Mouse (Mus musculus) myocyte (in vitro differentiated cells): ENCODE data around the gene Mettl7b. TPM values are rescaled to one million over a fixed set of nuclear protein-coding genes. Genes with fewer than 3 reads are reported as not detected.

Experiments used
- H3K27me3 ChIP-seq: one replicate; pipeline ENCODE4 v1.6.1; 2011; ENCODE audit not compliant: control insufficient read depth, insufficient read depth, insufficient read length
- H3K36me3 ChIP-seq: one replicate; pipeline ENCODE4 v1.6.1; 2011; ENCODE audit not compliant: control insufficient read depth, insufficient read depth
- H3K4me2 ChIP-seq: one replicate; pipeline ENCODE4 v1.6.1; 2011; ENCODE audit warnings: low read depth, control low read depth
- H3K4me3 ChIP-seq: one replicate; pipeline ENCODE4 v1.5.1; 2011; ENCODE audit warnings: mild to moderate bottlenecking, control low read depth, moderate library complexity
- H3K79me2 ChIP-seq: one replicate; pipeline ENCODE4 v1.6.1; 2011; ENCODE audit not compliant: control insufficient read depth, insufficient read depth
- H3ac ChIP-seq: one replicate; pipeline ENCODE4 v1.6.1; 2011; ENCODE audit not compliant: control insufficient read depth, insufficient read length
- CEBPB ChIP-seq: IDR thresholded peaks from 2 replicates; pipeline ENCODE4 v1.6.1; 2011; ENCODE audit warnings: mild to moderate bottlenecking, moderate library complexity; ENCODE audit not compliant: poor library complexity, insufficient read depth, severe bottlenecking
- E2F4 ChIP-seq: IDR thresholded peaks from one replicate; pipeline ENCODE4 v1.6.1; 2011; ENCODE audit warnings: mild to moderate bottlenecking, control low read depth, moderate library complexity; ENCODE audit not compliant: insufficient read depth
- MAX ChIP-seq: IDR thresholded peaks from one replicate; pipeline ENCODE4 v1.6.1; 2011; ENCODE audit warnings: low read depth, mild to moderate bottlenecking, control low read depth
- MYOD1 ChIP-seq, 3 experiments: IDR thresholded peaks; one replicate each; pipeline ENCODE4 v1.6.1; 2011; ENCODE audit warnings: control low read depth in 2 of 3, low read depth in 2 of 3, mild to moderate bottlenecking in 2 of 3, moderate library complexity in 1 of 3; ENCODE audit not compliant: insufficient read length in 2 of 3, control insufficient read depth in 1 of 3
- MYOG ChIP-seq, 3 experiments: IDR thresholded peaks; one replicate each; pipeline ENCODE4 v1.6.1; 2011; ENCODE audit warnings: control low read depth in 2 of 3, low read depth in 2 of 3, mild to moderate bottlenecking in 2 of 3; ENCODE audit not compliant: insufficient read length in 2 of 3, control insufficient read depth in 1 of 3, insufficient read depth in 1 of 3
- POLR2A ChIP-seq: IDR thresholded peaks from one replicate; pipeline ENCODE4 v1.6.1; 2011; ENCODE audit warnings: low read depth, mild to moderate bottlenecking, control low read depth, moderate library complexity; ENCODE audit not compliant: insufficient read length
- POLR2AphosphoS2 ChIP-seq: IDR thresholded peaks from one replicate; pipeline ENCODE4 v1.6.1; 2011; ENCODE audit warnings: low read depth, control low read depth; ENCODE audit not compliant: insufficient read length
- REST ChIP-seq: IDR thresholded peaks from one replicate; pipeline ENCODE4 v1.6.1; 2011; ENCODE audit warnings: mild to moderate bottlenecking, control low read depth, moderate library complexity; ENCODE audit not compliant: insufficient read depth, insufficient read length
- SRF ChIP-seq: IDR thresholded peaks from one replicate; pipeline ENCODE4 v1.6.1; 2011; ENCODE audit warnings: low read depth; ENCODE audit not compliant: control insufficient read depth, insufficient read length
- TCF12 ChIP-seq: IDR thresholded peaks from one replicate; pipeline ENCODE4 v1.6.1; 2011; ENCODE audit warnings: mild to moderate bottlenecking, control low read depth; ENCODE audit not compliant: poor library complexity, insufficient read depth, severe bottlenecking
- TCF3 ChIP-seq: IDR thresholded peaks from one replicate; pipeline ENCODE4 v1.6.1; 2011; ENCODE audit warnings: low read depth, control low read depth; ENCODE audit not compliant: insufficient read length
- USF1 ChIP-seq: IDR thresholded peaks from one replicate; pipeline ENCODE4 v1.6.1; 2011; ENCODE audit warnings: low read depth, mild to moderate bottlenecking, control low read depth, moderate library complexity
- polyA plus RNA-seq: library from polyadenylated mRNA; unstranded; fragments of >200 nt; fragmentation: generic; extraction: Trizol; gene quantifications from one replicate; pipeline ENCODE4 v1.2.1, GENCODE M21; 2012; ENCODE audit warnings: missing spikeins

Gene Mettl7b
- polyA plus RNA-seq, 1 experiment: 0.71 TPM

DNA sequence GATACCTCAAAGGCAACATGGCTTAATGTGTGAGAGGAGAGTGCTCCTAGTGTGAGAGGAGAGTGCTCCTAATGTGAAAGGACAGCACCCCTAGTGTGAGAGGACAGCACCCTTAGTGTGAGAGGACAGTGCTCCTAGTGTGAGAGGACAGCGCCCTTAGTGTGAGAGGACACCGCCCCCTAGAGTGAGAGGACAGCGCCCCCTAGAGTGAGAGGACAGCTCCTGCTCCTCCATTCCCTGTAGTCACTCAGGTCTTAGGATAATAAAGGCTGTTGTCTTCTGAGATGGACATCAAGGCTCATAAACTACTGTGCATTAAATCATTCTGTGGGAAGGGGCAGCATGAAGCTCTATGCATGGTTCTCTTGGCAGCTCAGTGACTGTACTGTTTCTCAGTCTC, 15.1 kb downstream of the Mettl7b start:
- Histone ChIP-seq H3K27me3 (no peaks in the 10 kb centered on the region), H3K4me3 (no peak overlapping the region), H3K79me2 (peaks cover 8% of the 10 kb centered on the region), H3ac (no peak overlapping the region), H3K4me2 (no peak overlapping the region), H3K36me3 (peaks cover 83% of the 10 kb centered on the region)
- TF ChIP-seq POLR2A (no peak), POLR2AphosphoS2 (peak; percentile 31)

DNA sequence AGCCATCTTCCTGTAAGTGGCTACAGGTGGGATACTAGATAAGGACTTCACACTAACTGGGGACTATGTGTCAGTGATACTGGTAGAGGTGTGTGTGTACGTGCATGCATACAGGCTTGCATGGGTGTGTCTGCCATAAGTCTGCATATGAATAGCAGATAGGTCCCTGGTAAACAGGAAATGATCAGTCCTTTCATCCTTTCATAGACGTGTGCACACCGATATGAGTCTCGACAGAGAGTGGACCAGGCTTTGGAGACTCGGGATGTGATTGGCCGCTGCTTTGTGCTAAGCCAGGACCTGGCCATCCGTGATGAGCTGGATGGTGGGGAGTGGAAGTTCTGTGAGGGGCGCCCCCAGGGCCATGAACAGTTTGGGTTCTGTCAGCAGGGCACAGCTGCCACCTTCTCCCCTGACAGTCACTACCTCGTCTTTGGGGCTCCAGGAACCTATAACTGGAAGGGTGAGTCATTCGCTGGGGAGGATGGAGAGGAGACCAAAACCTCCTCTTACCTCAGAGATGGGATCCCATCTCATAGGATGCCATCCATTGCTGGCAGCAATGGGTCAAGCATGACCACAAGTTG, 20.2 kb downstream of the Mettl7b start:
- Histone ChIP-seq H3K36me3 (peaks cover 52% of the 10 kb centered on the region), H3K27me3 (no peaks in the 10 kb centered on the region), H3K79me2 (peaks cover 59% of the 10 kb centered on the region), H3K4me3 (no peak overlapping the region), H3ac (no peak overlapping the region), H3K4me2 (no peak overlapping the region)
- TF ChIP-seq SRF (no peak), USF1 (no peak), MYOD1 (IDR thresholded peaks at IDR 0.05; ENCODE audit: control insufficient read depth in 1 of 3, insufficient read length in 2 of 3, low read depth in 2 of 3) (peak in 1 of 3 experiments; percentile 69), TCF12 (no peak)

DNA sequence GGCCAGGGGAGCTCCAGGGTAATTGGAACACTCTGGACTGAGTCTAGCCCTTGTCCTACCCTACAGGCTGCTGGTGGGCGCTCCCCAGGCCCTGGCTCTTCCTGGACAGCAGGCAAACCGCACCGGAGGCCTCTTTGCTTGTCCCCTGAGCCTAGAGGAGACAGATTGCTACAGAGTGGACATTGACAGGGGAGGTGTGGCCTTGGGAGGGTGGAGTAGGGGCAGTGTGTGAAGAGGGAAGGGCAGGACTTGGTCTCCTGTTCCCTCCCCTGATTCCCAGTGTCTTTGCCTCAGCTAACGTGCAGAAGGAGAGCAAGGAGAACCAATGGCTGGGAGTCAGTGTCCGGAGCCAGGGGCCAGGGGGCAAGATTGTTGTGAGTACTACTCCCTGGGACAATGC, 21.8 kb downstream of the Mettl7b start:
- no peaks in the 10 kb centered on the region for H3K27me3 ChIP-seq
- no peak overlapping the region for H3ac ChIP-seq
- H3K79me2 ChIP-seq: peaks cover 75% of the 10 kb centered on the region
- peak overlapping the region; percentile 98 for H3K4me2 ChIP-seq
- H3K36me3 ChIP-seq: peaks cover 36% of the 10 kb centered on the region
- TF ChIP-seq E2F4 (no peak), TCF3 (no peak), REST (no peak), MAX (no peak), CEBPB (no peak), USF1 (no peak), MYOG (IDR thresholded peaks at IDR 0.05; ENCODE audit: control insufficient read depth in 1 of 3, insufficient read depth in 1 of 3, insufficient read length in 2 of 3, low read depth in 2 of 3) (no peak), MYOD1 (IDR thresholded peaks at IDR 0.05; ENCODE audit: control insufficient read depth in 1 of 3, insufficient read length in 2 of 3, low read depth in 2 of 3) (no peak), TCF12 (no peak), SRF (no peak), POLR2AphosphoS2 (peak; percentile 46), POLR2A (peak; percentile 25)
- H3K4me3 ChIP-seq: peak overlapping the region; percentile 91

DNA sequence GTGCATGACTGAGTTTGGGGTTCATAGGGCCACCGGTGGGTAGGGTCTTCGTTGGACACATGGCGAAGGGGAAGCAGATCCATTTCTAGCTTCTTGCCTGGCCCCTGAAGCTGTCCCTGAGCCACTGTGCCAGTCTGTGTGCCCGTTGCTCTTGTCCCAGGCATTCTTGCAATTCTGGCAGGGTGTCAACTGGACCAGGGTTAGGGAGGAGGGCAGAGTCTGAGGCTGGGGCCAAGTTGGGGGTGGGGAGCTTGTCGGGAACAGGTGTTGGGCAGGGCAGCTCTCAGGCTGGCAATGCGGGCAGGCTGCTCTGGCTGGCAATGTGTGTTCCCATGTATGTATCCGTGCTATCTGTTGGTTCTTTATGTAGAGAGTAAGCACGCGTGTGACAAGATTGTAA, 22.3 kb downstream of the Mettl7b start:
- no peaks in the 10 kb centered on the region for H3K27me3 ChIP-seq
- peaks cover 31% of the 10 kb centered on the region for H3K36me3 ChIP-seq
- TF ChIP-seq POLR2A (peak; percentile 64), MAX (no peak), POLR2AphosphoS2 (peak; percentile 72), TCF3 (peak; percentile 85), MYOD1 (IDR thresholded peaks at IDR 0.05; ENCODE audit: control insufficient read depth in 1 of 3, insufficient read length in 2 of 3, low read depth in 2 of 3) (peak; percentile 44 to 99 (median 97)), SRF (no peak), E2F4 (no peak), MYOG (IDR thresholded peaks at IDR 0.05; ENCODE audit: control insufficient read depth in 1 of 3, insufficient read depth in 1 of 3, insufficient read length in 2 of 3, low read depth in 2 of 3) (peak; percentile 62 to 99 (median 96)), TCF12 (peak; percentile 89), CEBPB (peak; percentile 9; the same call in 1 of the 2 replicates)
- H3K4me2 ChIP-seq: peak overlapping the region; percentile 98
- H3K79me2 ChIP-seq: peaks cover 78% of the 10 kb centered on the region
- peak overlapping the region; percentile 91 for H3K4me3 ChIP-seq
- H3ac ChIP-seq: no peak overlapping the region

DNA sequence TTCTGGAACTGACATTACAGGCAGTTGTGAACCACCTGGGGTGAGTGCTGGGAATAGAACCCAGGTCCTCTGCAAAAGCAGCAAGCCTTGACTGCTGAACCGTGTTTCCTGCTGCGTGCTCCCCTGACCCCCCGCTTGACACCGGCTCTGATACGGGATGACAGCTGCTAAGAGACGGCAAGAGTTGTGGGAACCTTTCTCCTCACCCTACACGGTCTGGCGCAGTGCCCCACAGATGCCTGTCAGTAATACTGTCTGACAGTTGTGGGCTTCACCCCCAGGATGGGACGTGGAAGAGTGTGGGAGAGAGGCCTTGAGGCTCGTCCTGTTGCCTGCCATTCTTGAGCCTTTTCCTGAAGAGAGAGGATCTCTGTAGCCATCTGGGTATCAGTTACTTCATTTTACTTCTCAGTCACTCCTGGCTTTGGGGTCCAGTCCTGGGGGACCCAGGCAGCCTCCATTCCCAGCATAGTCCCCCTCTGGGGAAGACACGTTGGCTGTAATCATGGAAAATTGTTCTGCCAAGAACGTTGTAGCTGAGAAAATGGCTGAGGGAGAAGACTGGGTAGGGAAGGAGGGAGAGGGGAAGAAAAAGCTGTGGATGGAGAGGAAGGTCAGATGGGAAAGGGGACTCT, 22.9 kb downstream of the Mettl7b start:
- TF ChIP-seq TCF3 (peak; percentile 71), MYOD1 (IDR thresholded peaks at IDR 0.05; ENCODE audit: control insufficient read depth in 1 of 3, insufficient read length in 2 of 3, low read depth in 2 of 3) (peak; percentile 98 to 100 (median 100)), E2F4 (no peak), SRF (peak; percentile 29), MYOG (IDR thresholded peaks at IDR 0.05; ENCODE audit: control insufficient read depth in 1 of 3, insufficient read depth in 1 of 3, insufficient read length in 2 of 3, low read depth in 2 of 3) (peak; percentile 79 to 97 (median 82)), USF1 (no peak), POLR2AphosphoS2 (peak; percentile 65), TCF12 (peak; percentile 82), POLR2A (peak; percentile 43), CEBPB (no peak), REST (no peak), MAX (no peak)
- Histone ChIP-seq H3K4me2 (peak overlapping the region; percentile 98), H3ac (no peak overlapping the region), H3K36me3 (peaks cover 29% of the 10 kb centered on the region), H3K4me3 (peak overlapping the region; percentile 91), H3K27me3 (no peaks in the 10 kb centered on the region), H3K79me2 (peaks cover 83% of the 10 kb centered on the region)
